ENCODE assay signal across 10 mouse cellular contexts in the genomic region with DNA sequence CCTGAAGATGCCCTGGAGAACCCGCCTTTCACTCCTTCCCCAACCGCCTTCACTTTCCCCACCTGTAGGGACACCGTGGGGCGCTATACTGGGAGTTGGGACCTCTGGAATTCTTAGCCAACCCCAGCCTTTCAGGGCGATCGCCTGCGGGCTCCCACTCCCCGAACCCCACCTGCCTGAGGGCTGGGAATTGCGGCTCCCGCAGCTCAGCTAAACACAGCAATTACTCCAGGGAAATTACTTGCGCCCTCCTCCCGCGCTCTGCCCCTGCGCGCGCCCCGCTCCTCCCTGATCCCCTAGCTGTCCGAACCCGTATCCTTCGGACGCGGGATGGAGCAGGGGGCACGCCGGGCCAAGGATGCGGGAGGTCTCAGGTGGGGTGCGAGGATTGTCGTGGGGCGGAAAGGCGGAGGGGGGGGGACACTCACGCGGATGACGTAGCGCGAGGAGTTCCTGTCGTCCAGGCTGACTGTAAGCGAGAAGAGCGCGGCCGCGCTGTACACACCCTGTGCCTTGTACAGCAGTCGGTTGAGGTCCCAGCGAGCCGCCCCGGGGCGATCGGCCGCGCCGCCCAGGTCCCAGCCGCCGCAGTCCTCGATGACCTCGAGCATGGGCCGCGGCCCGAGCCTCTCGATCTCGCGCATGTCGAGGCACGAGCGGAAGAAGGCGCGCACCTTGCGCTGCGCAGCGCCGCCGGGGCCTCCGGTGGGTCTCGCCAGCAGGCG. TPM values are rescaled to one million over a fixed set of nuclear protein-coding genes. Genes with fewer than 3 reads are reported as not detected.
A peak's percentile ranks its signal among the peaks of the same experiment; 100 is the strongest.
DNase-seq lines count a peak whose midpoint lies in the region; ATAC-seq and TF ChIP-seq lines count a peak whose summit lies in the region.
"Had no signal": no experiment of that assay in that cellular context is flagged by ENCODE, and none has a peak within 500 bp of the region (broad histone marks: within the 10 kb centered on the region; RNA-seq: fewer than 3 reads in every experiment).

No protein-coding gene starts in this region.

- DNase-seq in heart, embryonic 10.5 days (ENCODE audit: low spot score): no peak
- DNase-seq in heart, adult 2 months: no peak
- peak; percentile 26 for DNase-seq in thymus, postnatal 4 days
- DNase-seq in thymus, postnatal 36 days: no peak
- DNase-seq in stomach, postnatal 0 days (ENCODE audit: low spot score): no peak
- DNase-seq in ovary, postnatal 14 days (ENCODE audit: low spot score): no peak
- DNase-seq in spleen, postnatal 10 days (ENCODE audit: low spot score in 2 of 2): no peak
- DNase-seq: heart, adult 11 months had no signal

- TF ChIP-seq EP300 in heart, adult 2 months (IDR thresholded peaks at IDR 0.05; ENCODE audit: insufficient read depth, low read depth, low read length): no peak
- no peak for TF ChIP-seq EP300 in stomach, postnatal 0 days (optimal IDR thresholded peaks at IDR 0.05)

- peak overlapping the region; percentile 54 for H3K4me3 ChIP-seq in heart, embryonic 10.5 days
- no peak overlapping the region for H3K4me3 ChIP-seq in heart, adult 2 months
- H3K4me3 ChIP-seq in liver, embryonic 15.5 days (replicated peaks): no peak overlapping the region
- peak overlapping the region; percentile 35 for H3K4me3 ChIP-seq in stomach, postnatal 0 days (ENCODE audit: low read depth, low read length)

- WGBS in heart, embryonic 10.5 days: 2% methylated on average over 72 of the region's 72 CpGs
- WGBS in heart, adult 2 months: 2% methylated on average over 72 of the region's 72 CpGs
- WGBS in liver, embryonic 15.5 days (ENCODE audit: insufficient replicate concordance): 2% methylated on average over 72 of the region's 72 CpGs
- 2% methylated on average over 66 of the region's 72 CpGs for WGBS in stomach, postnatal 0 days

- no peak overlapping the region for H3K9ac ChIP-seq in heart, adult 2 months (ENCODE audit: low read depth, low read length)
- H3K9ac ChIP-seq in liver, embryonic 15.5 days: no peak overlapping the region
- H3K9ac ChIP-seq in stomach, postnatal 0 days (ENCODE audit: low read length): no peak overlapping the region

- H3K36me3 ChIP-seq in heart, embryonic 10.5 days: no peaks in the 10 kb centered on the region
- no peaks in the 10 kb centered on the region for H3K36me3 ChIP-seq in heart, adult 2 months (ENCODE audit: control insufficient read depth, insufficient read depth, low read length)
- H3K36me3 ChIP-seq in liver, embryonic 15.5 days (replicated peaks): no peaks in the 10 kb centered on the region
- no peaks in the 10 kb centered on the region for H3K36me3 ChIP-seq in stomach, postnatal 0 days (ENCODE audit: control insufficient read depth, insufficient read depth, low read length)

- TF ChIP-seq POLR2A in heart, adult 2 months (IDR thresholded peaks at IDR 0.05; ENCODE audit: insufficient read depth, low read depth, low read length): no peak

- H3K27ac ChIP-seq in heart, embryonic 10.5 days: no peak overlapping the region
- no peak overlapping the region for H3K27ac ChIP-seq in heart, adult 2 months
- no peak overlapping the region for H3K27ac ChIP-seq in liver, embryonic 15.5 days (replicated peaks)
- H3K27ac ChIP-seq in stomach, postnatal 0 days (replicated peaks): no peak overlapping the region

- H3K79me2 ChIP-seq in heart, adult 2 months (replicated peaks; ENCODE audit: control insufficient read depth, insufficient read depth, low read length): no peaks in the 10 kb centered on the region

- peak overlapping the region; percentile 29 for H3K4me2 ChIP-seq in liver, embryonic 15.5 days
- H3K4me2 ChIP-seq in stomach, postnatal 0 days (replicated peaks; ENCODE audit: low read depth): peak overlapping the region; percentile 53

- ATAC-seq in liver, embryonic 15.5 days (ENCODE audit: insufficient read depth): no peak
- ATAC-seq in stomach, postnatal 0 days (ENCODE audit: low FRiP score, low TSS enrichment): no peak

- peaks cover 100% of the 10 kb centered on the region for H3K27me3 ChIP-seq in heart, embryonic 10.5 days (ENCODE audit: insufficient read depth, poor library complexity, severe bottlenecking)
- H3K27me3 ChIP-seq in heart, adult 2 months (ENCODE audit: control insufficient read depth, insufficient read depth, low read length): peaks cover 25% of the 10 kb centered on the region
- peaks cover 96% of the 10 kb centered on the region for H3K27me3 ChIP-seq in liver, embryonic 15.5 days
- H3K27me3 ChIP-seq in stomach, postnatal 0 days (ENCODE audit: control insufficient read depth, insufficient read depth, low read length): peaks cover 43% of the 10 kb centered on the region

- intact Hi-C loops in heart, adult 2 months (cut with DNase I): no loop called here

- TF ChIP-seq CTCF in heart, adult 2 months (IDR thresholded peaks at IDR 0.05): no peak
- TF ChIP-seq CTCF in stomach, postnatal 0 days (IDR thresholded peaks at IDR 0.05; ENCODE audit: low read depth): no peak

- no peaks in the 10 kb centered on the region for H3K9me3 ChIP-seq in heart, embryonic 10.5 days
- H3K9me3 ChIP-seq in liver, embryonic 15.5 days (replicated peaks): no peaks in the 10 kb centered on the region
- no peaks in the 10 kb centered on the region for H3K9me3 ChIP-seq in stomach, postnatal 0 days (ENCODE audit: control insufficient read depth, low read length)

- H3K4me1 ChIP-seq in heart, embryonic 10.5 days: peaks cover 25% of the 10 kb centered on the region
- H3K4me1 ChIP-seq in heart, adult 2 months (ENCODE audit: control insufficient read depth, insufficient read depth, low read length): no peaks in the 10 kb centered on the region
- H3K4me1 ChIP-seq in liver, embryonic 15.5 days (replicated peaks): no peaks in the 10 kb centered on the region; the same call in 1 of the 2 replicates
- peaks cover 7% of the 10 kb centered on the region for H3K4me1 ChIP-seq in stomach, postnatal 0 days (replicated peaks; ENCODE audit: control insufficient read depth, insufficient read depth)

RNA-seq across cellular contexts. Expression of a gene that starts 2.4 kb away (rescaled TPM):
- 0.09 and 0.10 TPM in 2 replicates for polyA plus RNA-seq in heart, embryonic 10.5 days (2016; fragmentation: Nextera tagmentation; extraction: Ambion mirVana)
- total RNA-seq in heart, adult 2 months (2021): not detected
- 0.09 and 0.31 TPM in 2 replicates for polyA plus RNA-seq in heart, adult 2 months (2012; rRNA removed)
- polyA plus RNA-seq in liver, embryonic 15.5 days (2015; fragmentation: Nextera tagmentation; extraction: Ambion mirVana): 0.08 TPM in 1 of 2 replicates, not detected in the other
- 2.2 and 2.3 TPM in 2 replicates for polyA plus RNA-seq in stomach, postnatal 0 days (2015; fragmentation: Nextera tagmentation; extraction: Ambion mirVana)
- total RNA-seq: neutrophil, adult 5-6 weeks had no signal

RNA-seq across cellular contexts. Expression of a gene that starts 29.2 kb away (rescaled TPM):
- not detected in 2 replicates for polyA plus RNA-seq in heart, embryonic 10.5 days (2016; fragmentation: Nextera tagmentation; extraction: Ambion mirVana)
- not detected for total RNA-seq in heart, adult 2 months (2021)
- polyA plus RNA-seq in heart, adult 2 months (2012; rRNA removed): 0.06 TPM in 1 of 2 replicates, not detected in the other
- not detected in 2 replicates for polyA plus RNA-seq in liver, embryonic 15.5 days (2015; fragmentation: Nextera tagmentation; extraction: Ambion mirVana)
- polyA plus RNA-seq in stomach, postnatal 0 days (2015; fragmentation: Nextera tagmentation; extraction: Ambion mirVana): 0.38 TPM in 1 of 2 replicates, not detected in the other
- total RNA-seq: neutrophil, adult 5-6 weeks had no signal

RNA-seq across cellular contexts. Expression of a gene that starts 29.2 kb away (rescaled TPM):
- polyA plus RNA-seq in heart, embryonic 10.5 days (2016; fragmentation: Nextera tagmentation; extraction: Ambion mirVana): not detected in 2 replicates
- not detected for total RNA-seq in heart, adult 2 months (2021)
- not detected in 2 replicates for polyA plus RNA-seq in heart, adult 2 months (2012; rRNA removed)
- not detected in 2 replicates for polyA plus RNA-seq in liver, embryonic 15.5 days (2015; fragmentation: Nextera tagmentation; extraction: Ambion mirVana)
- polyA plus RNA-seq in stomach, postnatal 0 days (2015; fragmentation: Nextera tagmentation; extraction: Ambion mirVana): 0.04 TPM in 1 of 2 replicates, not detected in the other
- total RNA-seq: neutrophil, adult 5-6 weeks had no signal

RNA-seq across cellular contexts. Expression of a gene that starts 36.5 kb away (rescaled TPM):
- 0.09 and 0.13 TPM in 2 replicates for polyA plus RNA-seq in heart, embryonic 10.5 days (2016; fragmentation: Nextera tagmentation; extraction: Ambion mirVana)
- not detected for total RNA-seq in heart, adult 2 months (2021)
- polyA plus RNA-seq in heart, adult 2 months (2012; rRNA removed): not detected in 2 replicates
- polyA plus RNA-seq in liver, embryonic 15.5 days (2015; fragmentation: Nextera tagmentation; extraction: Ambion mirVana): 0.36 and 0.45 TPM in 2 replicates
- 0.04 and 0.08 TPM in 2 replicates for polyA plus RNA-seq in stomach, postnatal 0 days (2015; fragmentation: Nextera tagmentation; extraction: Ambion mirVana)
- total RNA-seq: neutrophil, adult 5-6 weeks had no signal

RNA-seq across cellular contexts. Expression of a gene that starts 50.5 kb away (rescaled TPM):
- 0.34 and 0.96 TPM in 2 replicates for polyA plus RNA-seq in heart, embryonic 10.5 days (2016; fragmentation: Nextera tagmentation; extraction: Ambion mirVana)
- total RNA-seq in heart, adult 2 months (2021): not detected
- not detected in 2 replicates for polyA plus RNA-seq in heart, adult 2 months (2012; rRNA removed)
- polyA plus RNA-seq in liver, embryonic 15.5 days (2015; fragmentation: Nextera tagmentation; extraction: Ambion mirVana): 0.89 and 1.1 TPM in 2 replicates
- polyA plus RNA-seq in stomach, postnatal 0 days (2015; fragmentation: Nextera tagmentation; extraction: Ambion mirVana): 0.36 and 0.38 TPM in 2 replicates
- total RNA-seq: neutrophil, adult 5-6 weeks had no signal

Comparison
In these comparisons a context has a peak if more than half of its experiments do, and no peak if none do; other contexts are left out.
1. H3K4me3 ChIP-seq: peak in heart, embryonic 10.5 days (single experiment) and stomach, postnatal 0 days (single experiment); none in heart, adult 2 months (single experiment) and liver, embryonic 15.5 days (single experiment).